Mouse (Mus musculus): ENCODE measurements around the gene Camk2g.

GRCm38 (mm10) chr14:20702741-20703381, 91.0 kb downstream of the Camk2g start, which contains the start of gene Chchd1:
- peak; percentile 82; the same call in 1 of the 2 replicates for TF ChIP-seq POLR2A (IDR thresholded peaks at IDR 0.05; ENCODE audit: control insufficient read depth, extremely low read depth, insufficient read depth, low read length, poor library complexity)
- TF ChIP-seq CTCF (IDR thresholded peaks at IDR 0.05; ENCODE audit: borderline replicate concordance, control insufficient read depth, extremely low read depth, insufficient read depth, low read length, poor library complexity), result no peak

Data from thymus, adult 2 months (tissue).